Mouse (Mus musculus) kidney, adult 2 months (tissue): ENCODE results near the gene Gtf2h4.

ENCODE experiments used
- CTCF ChIP-seq: fragments of 200-500 bp; conservative IDR thresholded peaks from 2 replicates; pipeline ENCODE4 v1.5.1; 2011; ENCODE audit warnings: low read depth, mild to moderate bottlenecking, control low read depth, low read length, moderate library complexity, mixed read lengths; ENCODE audit not compliant: insufficient read depth, insufficient read length
- POLR2A ChIP-seq: fragments of 200-500 bp; IDR thresholded peaks from one replicate; pipeline ENCODE4 v1.6.1; 2011; ENCODE audit warnings: low read depth, low read length, control low read depth

- TF ChIP-seq CTCF (no peak), POLR2A (no peak)
Observed at GRCm38 (mm10) chr17:35685061-35685460, 11.5 kb upstream of the Gtf2h4 start.
